Mouse (Mus musculus) heart, postnatal 0 days (tissue): ENCODE measurements around the gene Igfbp7.

Experiments used
- CTCF ChIP-seq: IDR thresholded peaks from 2 replicates; pipeline ENCODE4 v1.5.1; 2016; ENCODE audit warnings: antibody characterized with exemption, control low read depth, low read depth
- EP300 ChIP-seq: IDR thresholded peaks from 2 replicates; pipeline ENCODE4 v1.6.1; 2016; ENCODE audit warnings: antibody characterized with exemption, low read depth

- TF ChIP-seq CTCF: no peak
- TF ChIP-seq EP300: no peak
Observed at GRCm38 (mm10) chr5:77361006-77361405, 46.8 kb downstream of the Igfbp7 start.
